Comparison of ENCODE assay signal across 9 mouse cellular contexts in the genomic region with DNA sequence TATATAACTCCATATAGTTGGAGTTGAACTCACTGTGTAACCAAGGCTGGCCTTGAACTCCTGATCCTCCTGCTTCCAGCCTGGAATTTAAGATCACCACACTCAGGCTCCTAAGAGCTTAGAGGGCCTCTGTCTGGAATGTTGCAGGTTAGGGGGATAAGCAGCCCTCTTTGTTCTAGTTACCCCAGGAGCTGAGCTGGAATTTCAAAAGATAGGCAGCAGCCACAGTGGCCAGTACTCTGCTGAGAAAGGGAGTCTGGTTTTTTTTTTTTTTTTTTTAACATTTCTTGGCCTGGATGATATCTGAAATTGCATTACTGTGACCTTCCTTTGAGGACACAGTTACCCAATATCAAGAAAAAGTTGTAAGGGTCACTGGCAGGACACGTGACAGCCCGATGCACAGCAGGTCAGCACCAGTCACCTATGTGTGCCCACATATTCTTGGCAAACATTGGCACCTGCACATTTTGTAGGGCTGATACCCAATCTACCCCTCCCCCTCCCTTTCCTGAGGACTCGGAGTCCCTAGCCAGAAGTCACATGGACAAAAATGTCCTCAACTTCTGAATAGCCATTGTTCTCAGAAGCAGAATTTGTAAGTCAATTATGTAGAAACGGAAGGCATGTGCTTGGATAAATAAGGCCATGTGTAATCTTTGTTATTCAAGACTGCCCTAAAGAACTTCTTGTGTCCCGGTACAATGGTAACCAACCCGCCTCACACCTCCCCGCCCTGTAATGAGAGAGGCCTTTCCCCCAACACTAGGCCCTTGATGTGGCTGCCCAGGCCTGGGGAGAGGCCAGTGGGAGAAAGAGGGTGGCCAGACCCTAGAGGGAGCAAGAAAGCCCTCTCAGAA. TPM values are rescaled to one million over a fixed set of nuclear protein-coding genes. Genes with fewer than 3 reads are reported as not detected.
A peak's percentile ranks its signal among the peaks of the same experiment; 100 is the strongest.
DNase-seq lines count a peak whose midpoint lies in the region; ATAC-seq and TF ChIP-seq lines count a peak whose summit lies in the region.
"Had no signal": no experiment of that assay in that cellular context is flagged by ENCODE, and none has a peak within 500 bp of the region (broad histone marks: within the 10 kb centered on the region; RNA-seq: fewer than 3 reads in every experiment).

No protein-coding gene starts in this region.

- 0 out of 2 replicates have a peak overlapping the region, but pooled peaks have one; percentile 10 for H3K27ac ChIP-seq in forebrain, postnatal 0 days (ENCODE audit: low read depth, low read length)
- H3K27ac ChIP-seq in hindbrain, embryonic 14.5 days: 0 out of 2 replicates have a peak overlapping the region, but pooled peaks have one; percentile 38
- H3K27ac ChIP-seq in limb, embryonic 10.5 days: peak overlapping the region; percentile 22; the same call in 1 of the 2 replicates
- peak overlapping the region; percentile 68; the same call in 1 of the 2 replicates for H3K27ac ChIP-seq in small intestine, adult 2 months (ENCODE audit: insufficient read depth, low read depth, low read length)
- no peak overlapping the region for H3K27ac ChIP-seq in thymus, adult 2 months (ENCODE audit: control insufficient read depth, insufficient read depth, low read length)

- H3K4me2 ChIP-seq in forebrain, postnatal 0 days (ENCODE audit: low read depth): no peak overlapping the region
- no peak overlapping the region for H3K4me2 ChIP-seq in hindbrain, embryonic 14.5 days (replicated peaks)

- no peaks in the 10 kb centered on the region for H3K4me1 ChIP-seq in forebrain, postnatal 0 days (ENCODE audit: insufficient read depth)
- H3K4me1 ChIP-seq in hindbrain, embryonic 14.5 days (replicated peaks; ENCODE audit: control insufficient read depth, insufficient read depth, low read length): 0 out of 2 replicates have a peak, but pooled peaks cover 5% of the 10 kb centered on the region
- H3K4me1 ChIP-seq in limb, embryonic 10.5 days: peaks cover 24% of the 10 kb centered on the region
- H3K4me1 ChIP-seq in small intestine, adult 2 months (ENCODE audit: control insufficient read depth, insufficient read depth, insufficient read length, low read length): peaks cover 31% of the 10 kb centered on the region
- 0 out of 2 replicates have a peak, but pooled peaks cover 2% of the 10 kb centered on the region for H3K4me1 ChIP-seq in thymus, adult 2 months (replicated peaks; ENCODE audit: control insufficient read depth, insufficient read depth, low read length)

- no peak overlapping the region for H3K4me3 ChIP-seq in forebrain, postnatal 0 days (ENCODE audit: low read depth, low read length)
- no peak overlapping the region for H3K4me3 ChIP-seq in hindbrain, embryonic 14.5 days (replicated peaks; ENCODE audit: low read length)
- no peak overlapping the region for H3K4me3 ChIP-seq in limb, embryonic 10.5 days
- H3K4me3 ChIP-seq in small intestine, adult 2 months (ENCODE audit: low read depth, low read length): no peak overlapping the region
- H3K4me3 ChIP-seq in thymus, adult 2 months (ENCODE audit: control insufficient read depth, insufficient read depth, low read length): no peak overlapping the region

- peak; percentile 91 for ATAC-seq in forebrain, postnatal 0 days
- ATAC-seq in hindbrain, embryonic 14.5 days (ENCODE audit: low FRiP score): peak; percentile 62; the same call in 1 of the 2 replicates

- no peaks in the 10 kb centered on the region for H3K9me3 ChIP-seq in forebrain, postnatal 0 days (ENCODE audit: low read length)
- no peaks in the 10 kb centered on the region for H3K9me3 ChIP-seq in hindbrain, embryonic 14.5 days (ENCODE audit: control insufficient read depth, low read length)
- H3K9me3 ChIP-seq in limb, embryonic 10.5 days (replicated peaks): no peaks in the 10 kb centered on the region
- H3K9me3 ChIP-seq: megakaryocyte, embryonic 14.5 days had no signal

- no peak overlapping the region for H3K9ac ChIP-seq in forebrain, postnatal 0 days
- H3K9ac ChIP-seq in hindbrain, embryonic 14.5 days: no peak overlapping the region

- no peaks in the 10 kb centered on the region for H3K27me3 ChIP-seq in forebrain, postnatal 0 days (ENCODE audit: insufficient read depth, low read length)
- H3K27me3 ChIP-seq in hindbrain, embryonic 14.5 days (ENCODE audit: control insufficient read depth, insufficient read depth, low read length): no peaks in the 10 kb centered on the region
- no peaks in the 10 kb centered on the region for H3K27me3 ChIP-seq in limb, embryonic 10.5 days (ENCODE audit: low read depth, poor library complexity, severe bottlenecking)
- H3K27me3 ChIP-seq in small intestine, adult 2 months (ENCODE audit: control insufficient read depth, insufficient read depth, low read length): no peaks in the 10 kb centered on the region
- H3K27me3 ChIP-seq in thymus, adult 2 months (ENCODE audit: control insufficient read depth, insufficient read depth, low read length): no peaks in the 10 kb centered on the region

- no peaks in the 10 kb centered on the region for H3K36me3 ChIP-seq in forebrain, postnatal 0 days (ENCODE audit: insufficient read depth)
- no peaks in the 10 kb centered on the region for H3K36me3 ChIP-seq in hindbrain, embryonic 14.5 days (replicated peaks; ENCODE audit: control insufficient read depth, insufficient read depth)
- H3K36me3 ChIP-seq in limb, embryonic 10.5 days: no peaks in the 10 kb centered on the region
- H3K36me3 ChIP-seq in small intestine, adult 2 months (ENCODE audit: control insufficient read depth, insufficient read depth, low read length): no peaks in the 10 kb centered on the region
- H3K36me3 ChIP-seq in thymus, adult 2 months (ENCODE audit: control insufficient read depth, insufficient read depth, low read length): no peaks in the 10 kb centered on the region

- 22% methylated on average over 7 of the region's 7 CpGs for WGBS in forebrain, postnatal 0 days
- WGBS in hindbrain, embryonic 14.5 days: 18% methylated on average over 7 of the region's 7 CpGs
- WGBS in limb, embryonic 10.5 days: 43% methylated on average over 7 of the region's 7 CpGs
- WGBS in small intestine, adult 2 months: 44% methylated on average over 7 of the region's 7 CpGs
- 83% methylated on average over 7 of the region's 7 CpGs for WGBS in thymus, adult 2 months

- no peak for TF ChIP-seq POLR2A in small intestine, adult 2 months (IDR thresholded peaks at IDR 0.05; ENCODE audit: low read depth, low read length)
- TF ChIP-seq POLR2A in thymus, adult 2 months (IDR thresholded peaks at IDR 0.05; ENCODE audit: control insufficient read depth, extremely low read depth, insufficient read depth, low read length, poor library complexity): no peak

- peak; percentile 18 for DNase-seq in cerebellum, adult 11-12 months
- DNase-seq in cerebellum, adult 18-20 months: no peak
- DNase-seq in adipocyte (ENCODE audit: low spot score): peak; percentile 75
- peak; percentile 34 for DNase-seq in forebrain, postnatal 0 days
- DNase-seq in hindbrain, embryonic 14.5 days (ENCODE audit: low spot score): no peak
- no peak for DNase-seq in limb, embryonic 10.5 days (ENCODE audit: low spot score)
- no peak for DNase-seq in thymus, adult 2 months

- TF ChIP-seq CTCF in forebrain, postnatal 0 days (IDR thresholded peaks at IDR 0.05; ENCODE audit: low read depth): no peak
- no peak for TF ChIP-seq CTCF in small intestine, adult 2 months (IDR thresholded peaks at IDR 0.05; ENCODE audit: extremely low read depth, insufficient read length, insufficient replicate concordance, low read depth, low read length)
- no peak for TF ChIP-seq CTCF in thymus, adult 2 months (IDR thresholded peaks at IDR 0.05; ENCODE audit: borderline replicate concordance, control insufficient read depth, extremely low read depth, insufficient read depth, low read length, poor library complexity)

RNA-seq across cellular contexts. Expression of gene Adipor2, which starts 1.1 kb away (rescaled TPM):
- total RNA-seq in forebrain, postnatal 0 days (2014; rRNA removed): 42.9 and 46.9 TPM in 2 replicates
- polyA plus RNA-seq in forebrain, postnatal 0 days (2015; fragmentation: Nextera tagmentation; extraction: Ambion mirVana): 24.6 and 34.0 TPM in 2 replicates
- polyA plus RNA-seq in hindbrain, embryonic 14.5 days (2014; fragmentation: Nextera tagmentation; extraction: Ambion mirVana): 27.3 and 27.8 TPM in 2 replicates
- 27.8 and 29.4 TPM in 2 replicates for polyA plus RNA-seq in limb, embryonic 10.5 days (2016; fragmentation: Nextera tagmentation; extraction: Ambion mirVana)
- 43.4 and 112 TPM in 2 replicates for polyA plus RNA-seq in small intestine, adult 2 months (2012; rRNA removed)
- polyA plus RNA-seq in thymus, adult 2 months (2012; rRNA removed): 63.8 and 70.7 TPM in 2 replicates

Comparison
In these comparisons a context has a peak if more than half of its experiments do, and no peak if none do; other contexts are left out.
1. DNase-seq: peak in cerebellum, adult 11-12 months (single experiment), adipocyte (single experiment) and forebrain, postnatal 0 days (single experiment); none in cerebellum, adult 18-20 months (0 of 2), hindbrain, embryonic 14.5 days (single experiment), limb, embryonic 10.5 days (single experiment) and thymus, adult 2 months (single experiment).